Mouse (Mus musculus): ENCODE measurements around the gene Mrps6.

The Mrps6 gene

GRCm38 (mm10) chr16:92120899-92121531, 62.9 kb downstream of the Mrps6 start:
- no peak for DNase-seq (ENCODE audit: low read depth)

DNA sequence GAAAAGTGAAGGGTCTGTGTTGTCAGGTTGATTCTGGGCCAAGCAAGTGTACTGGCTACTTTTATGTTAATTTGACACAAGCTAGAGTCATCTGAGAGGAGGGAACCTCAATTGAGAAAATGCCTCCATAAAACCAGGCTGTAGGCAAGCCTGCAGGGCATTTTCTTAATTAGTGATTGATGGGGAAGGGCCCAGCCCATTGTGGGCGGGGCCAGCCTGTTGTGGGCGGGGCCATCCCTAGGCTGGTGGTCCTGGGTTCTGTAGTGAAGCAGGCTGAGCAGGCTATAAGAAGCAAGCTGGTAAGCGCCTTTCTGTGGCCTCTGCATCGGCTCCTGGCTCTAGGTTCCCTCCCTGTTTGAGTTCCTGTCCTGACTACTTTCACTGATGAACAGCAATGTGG, 69.2 kb downstream of the Mrps6 start:
- no peak for DNase-seq (ENCODE audit: low read depth)

DNA sequence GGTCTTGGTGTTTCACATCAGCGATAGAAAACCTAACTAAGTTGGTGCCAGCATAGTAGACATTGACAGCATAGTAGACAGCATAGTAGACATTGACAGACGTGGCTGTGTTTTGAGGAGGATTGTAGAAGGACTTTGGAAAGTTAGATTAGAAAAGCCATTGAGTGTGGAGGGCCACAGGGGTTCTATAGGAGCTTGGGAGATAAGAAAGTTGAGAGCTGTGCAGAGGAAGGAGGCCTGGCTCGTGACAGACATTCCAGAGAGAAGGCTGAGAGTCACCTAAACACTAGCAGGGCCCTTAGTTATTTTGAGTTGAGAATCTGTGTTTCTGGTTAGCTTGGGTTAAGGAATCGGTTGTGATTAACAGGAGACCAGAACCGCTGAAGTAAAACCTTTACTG, 69.6 kb downstream of the Mrps6 start:
- DNase-seq (ENCODE audit: low read depth), result no peak

DNA sequence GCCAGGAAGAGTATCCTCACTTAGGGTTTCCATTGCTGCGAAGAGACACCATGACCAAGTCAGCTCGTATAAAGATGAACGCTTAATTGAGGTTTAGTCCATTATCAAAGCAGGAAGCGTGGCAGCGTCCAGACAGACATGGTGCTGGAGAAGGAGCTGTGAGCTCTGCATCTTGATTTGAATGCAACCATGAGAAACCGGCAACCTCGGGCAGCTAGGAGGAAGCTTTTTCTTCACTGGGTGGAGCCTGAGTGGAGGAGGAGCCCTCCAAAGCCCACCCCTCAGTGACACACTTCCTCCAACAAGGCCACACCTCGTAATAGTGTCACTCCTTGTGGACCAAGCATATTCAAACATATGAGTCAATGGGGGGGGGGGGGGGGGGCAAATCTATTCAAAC, 71.8 kb downstream of the Mrps6 start:
- no peak for DNase-seq (ENCODE audit: low read depth)

GRCm38 (mm10) chr16:92132511-92132910, 74.4 kb downstream of the Mrps6 start:
- DNase-seq (ENCODE audit: low read depth), result no peak

- DNase-seq (ENCODE audit: low read depth), result no peak
These were observed 76.2 kb downstream of the Mrps6 start for GRCm38 (mm10) chr16:92134148-92134764.

GRCm38 (mm10) chr16:92136275-92136674, 78.2 kb downstream of the Mrps6 start:
- no peak for DNase-seq (ENCODE audit: low read depth)

- peak; percentile 87 for DNase-seq (ENCODE audit: low read depth)
These were observed 81.6 kb downstream of the Mrps6 start for GRCm38 (mm10) chr16:92139386-92140261.

DNA sequence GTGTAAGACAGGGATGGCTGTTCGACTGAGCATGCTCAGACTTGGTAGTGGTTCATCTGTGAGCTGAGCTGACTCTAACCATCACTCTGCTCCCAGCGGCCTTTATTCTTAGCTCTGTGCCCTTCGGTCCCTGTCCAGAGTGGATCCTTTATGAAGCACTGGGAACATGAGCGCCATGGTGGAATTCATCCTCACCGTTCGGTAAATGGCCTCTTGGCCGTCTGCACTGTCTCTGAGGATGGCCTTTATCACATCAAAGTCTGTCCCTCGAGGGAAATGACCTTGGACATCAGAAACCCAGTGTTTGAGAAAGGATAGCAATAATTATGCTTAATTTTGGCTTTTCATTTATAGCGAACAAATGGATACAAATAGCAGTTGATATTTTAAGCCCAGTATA, 82.3 kb downstream of the Mrps6 start:
- DNase-seq (ENCODE audit: low read depth), result no peak

GRCm38 (mm10) chr16:92141021-92141420, 83.0 kb downstream of the Mrps6 start:
- no peak for DNase-seq (ENCODE audit: low read depth)

DNA sequence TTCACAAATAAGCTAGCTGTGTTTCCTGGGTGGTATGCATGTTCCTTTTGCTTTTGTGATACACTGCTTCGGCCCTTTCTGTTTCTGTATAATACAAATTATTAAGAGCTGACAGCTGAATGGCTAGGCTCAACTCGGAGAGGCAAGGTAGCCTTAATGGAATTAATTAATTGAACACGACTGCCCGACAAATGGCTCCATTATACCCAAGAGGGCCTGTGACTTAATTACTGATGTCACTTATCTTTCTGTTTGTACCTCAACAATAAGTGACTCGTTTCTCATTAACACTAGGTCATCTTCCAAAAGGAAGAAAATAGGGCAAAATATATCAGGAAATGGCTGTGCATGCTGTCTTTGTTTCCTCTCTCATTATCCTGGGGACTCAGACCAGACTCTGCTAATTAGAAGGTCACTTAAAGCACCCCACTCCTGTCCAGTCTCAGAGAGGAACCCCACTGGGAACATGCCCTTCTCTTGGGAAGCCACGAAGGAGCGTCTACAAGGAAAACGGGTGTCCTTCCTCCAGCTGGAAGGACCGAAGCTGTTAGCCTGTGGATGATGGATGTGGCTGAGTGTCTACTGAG, 84.4 kb downstream of the Mrps6 start:
- DNase-seq (ENCODE audit: low read depth), result no peak

- peak; percentile 36 for DNase-seq (ENCODE audit: low read depth)
These were observed 89.7 kb downstream of the Mrps6 start for GRCm38 (mm10) chr16:92147631-92148366.

- DNase-seq (ENCODE audit: low read depth), result no peak
These were observed 90.3 kb downstream of the Mrps6 start for GRCm38 (mm10) chr16:92148367-92148728.

DNA sequence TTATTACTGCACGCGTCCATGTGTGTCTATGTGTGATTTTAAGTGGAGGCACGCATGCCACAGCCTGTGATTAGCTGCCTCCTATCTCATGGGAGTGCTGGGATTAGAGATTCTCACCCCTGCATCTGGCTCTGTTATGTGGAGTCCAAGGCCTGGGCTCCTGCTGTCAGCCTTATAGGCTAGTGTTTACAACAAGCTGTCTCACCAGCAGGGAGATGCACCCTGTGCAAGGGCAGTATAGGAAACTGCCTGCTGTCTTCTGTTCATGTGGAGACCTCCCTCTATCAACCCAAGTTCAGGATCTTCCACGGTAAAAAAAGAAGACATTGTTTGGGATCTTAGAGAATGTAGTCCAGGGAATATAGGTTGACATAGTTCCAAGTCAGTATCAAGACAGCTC, 92.9 kb downstream of the Mrps6 start:
- no peak for DNase-seq (ENCODE audit: low read depth)

DNA sequence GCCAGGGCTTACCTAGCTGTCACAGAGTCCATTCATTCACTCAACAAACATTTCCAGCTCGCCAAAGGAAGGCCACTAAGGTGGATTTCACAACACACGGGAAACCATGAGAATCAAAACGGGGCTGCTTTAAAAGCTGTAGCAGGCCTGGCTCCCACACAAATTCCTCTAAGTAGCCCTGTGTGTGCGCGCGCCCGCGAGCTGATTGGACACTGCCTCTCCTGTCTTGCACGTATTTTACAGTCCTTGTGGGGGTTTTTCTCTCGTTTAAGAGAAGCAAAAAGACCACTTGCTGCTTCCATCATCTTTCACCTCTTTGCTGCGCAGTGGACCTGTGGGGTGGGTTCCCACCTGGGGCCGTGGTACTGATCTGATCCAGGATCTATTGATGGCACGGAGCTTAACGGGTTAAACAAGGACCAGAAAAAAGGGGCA, 100.0 kb downstream of the Mrps6 start:
- DNase-seq (ENCODE audit: low read depth), result peak; percentile 8

DNA sequence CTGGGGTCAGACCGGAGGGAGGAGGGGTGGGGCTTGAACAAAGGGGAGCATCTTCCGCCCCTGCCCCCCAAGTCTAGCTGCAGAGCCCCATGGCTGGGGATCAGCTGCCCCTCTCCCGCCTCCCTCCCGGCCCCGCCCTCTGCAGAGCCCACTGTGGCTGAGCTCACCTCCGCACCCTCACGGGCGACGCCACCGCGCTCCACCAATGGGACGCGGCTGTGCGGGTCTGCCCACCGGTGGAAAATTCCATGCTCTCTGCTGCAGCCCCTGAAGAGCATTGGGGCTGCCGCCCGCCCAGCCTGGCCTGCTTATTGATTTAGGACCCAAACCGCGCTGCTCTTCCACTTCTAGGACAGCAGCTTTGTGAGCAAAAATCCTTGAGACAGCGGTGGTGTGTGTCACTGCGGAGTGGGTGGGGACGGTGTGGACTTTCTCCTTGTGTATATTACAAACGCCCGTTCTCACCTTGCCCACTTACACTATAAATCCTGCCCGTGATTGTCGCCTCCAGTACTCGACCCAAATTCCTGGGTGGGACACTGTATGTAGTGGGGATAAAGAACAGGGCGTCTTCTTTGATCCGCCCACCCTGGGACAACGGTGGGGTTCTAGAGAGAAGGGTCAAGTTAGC, 100.5 kb downstream of the Mrps6 start:
- DNase-seq (ENCODE audit: low read depth), result no peak

GRCm38 (mm10) chr16:92159114-92159513, 101.0 kb downstream of the Mrps6 start:
- DNase-seq (ENCODE audit: low read depth), result no peak
